Mouse (Mus musculus): Measurements from ENCODE around the gene Camta1. TPM values are rescaled to one million over a fixed set of nuclear protein-coding genes. Genes with fewer than 3 reads are reported as not detected.
A peak's percentile ranks its signal among the peaks of the same experiment; 100 is the strongest.
"Not testable (repeated sequence)": the region's sequence is repeated elsewhere in the genome, so short reads cannot be mapped to it uniquely, and the experiment has no call there.

Camta1 gene
- polyA plus RNA-seq, 1 experiment from 2014 or later: 66.4 TPM

DNA sequence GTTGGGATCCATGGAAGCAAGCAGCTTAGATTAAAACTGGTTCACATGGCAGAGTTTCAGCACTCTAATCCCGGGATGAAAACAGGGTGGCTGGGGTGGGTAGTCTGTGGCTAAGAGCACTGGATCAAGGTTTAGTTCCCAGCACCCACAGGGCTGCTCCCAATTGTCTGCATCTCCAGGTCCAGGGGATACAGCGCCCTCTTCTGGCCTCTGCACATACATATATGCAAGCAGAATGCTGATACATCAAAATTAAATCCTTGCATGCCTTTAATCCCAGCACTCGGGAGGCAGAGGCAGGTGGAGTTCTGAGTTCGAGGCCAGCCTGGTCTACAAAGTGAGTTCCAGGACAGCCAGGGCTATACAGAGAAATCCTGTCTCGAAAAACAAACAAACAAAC, 953.2 kb downstream of the Camta1 start:
- H3K9me3 ChIP-seq; H3K27me3 ChIP-seq; ATAC-seq (ENCODE audit: insufficient number of reproducible peaks, low FRiP score, low TSS enrichment, low read depth); H3K9ac ChIP-seq; H3K27ac ChIP-seq: not testable (repeated sequence)
- 0 out of 2 replicates have a peak overlapping the region, but pooled peaks have one; percentile 97 for H3K4me3 ChIP-seq
- H3K4me2 ChIP-seq: peak overlapping the region; percentile 66; the same call in 1 of the 2 replicates
- 76% methylated on average over 5 of the region's 5 CpGs for WGBS
- H3K36me3 ChIP-seq: peaks cover 26% of the 10 kb centered on the region
- H3K4me1 ChIP-seq: peaks cover 19% of the 10 kb centered on the region

DNA sequence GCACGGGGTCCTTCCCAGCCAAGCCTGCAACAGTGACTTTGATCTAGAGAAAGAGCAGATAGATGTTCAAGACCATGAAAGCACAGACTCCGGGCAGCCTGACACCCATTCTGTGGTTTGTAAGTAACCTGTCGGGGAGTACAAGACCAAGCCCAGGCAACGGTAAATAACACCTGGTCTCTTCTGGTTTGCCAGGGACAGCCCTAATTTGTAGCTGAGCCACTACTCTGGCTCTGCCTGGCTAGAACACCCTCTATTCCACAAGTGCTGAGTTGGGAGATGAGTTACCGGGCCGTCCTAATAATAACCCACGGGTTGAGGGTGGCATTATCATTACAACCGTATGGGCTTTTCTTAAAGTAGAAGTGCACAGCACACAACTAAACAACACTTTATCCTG, 954.6 kb downstream of the Camta1 start:
- ATAC-seq (ENCODE audit: insufficient number of reproducible peaks, low FRiP score, low TSS enrichment, low read depth): no peak
- Histone ChIP-seq H3K9me3 (no peaks in the 10 kb centered on the region), H3K4me1 (peaks cover 17% of the 10 kb centered on the region), H3K9ac (no peak overlapping the region), H3K36me3 (peaks cover 40% of the 10 kb centered on the region), H3K4me3 (no peak overlapping the region), H3K27me3 (no peaks in the 10 kb centered on the region), H3K4me2 (no peak overlapping the region), H3K27ac (no peak overlapping the region)
- 88% methylated on average over 8 of the region's 8 CpGs for WGBS

DNA sequence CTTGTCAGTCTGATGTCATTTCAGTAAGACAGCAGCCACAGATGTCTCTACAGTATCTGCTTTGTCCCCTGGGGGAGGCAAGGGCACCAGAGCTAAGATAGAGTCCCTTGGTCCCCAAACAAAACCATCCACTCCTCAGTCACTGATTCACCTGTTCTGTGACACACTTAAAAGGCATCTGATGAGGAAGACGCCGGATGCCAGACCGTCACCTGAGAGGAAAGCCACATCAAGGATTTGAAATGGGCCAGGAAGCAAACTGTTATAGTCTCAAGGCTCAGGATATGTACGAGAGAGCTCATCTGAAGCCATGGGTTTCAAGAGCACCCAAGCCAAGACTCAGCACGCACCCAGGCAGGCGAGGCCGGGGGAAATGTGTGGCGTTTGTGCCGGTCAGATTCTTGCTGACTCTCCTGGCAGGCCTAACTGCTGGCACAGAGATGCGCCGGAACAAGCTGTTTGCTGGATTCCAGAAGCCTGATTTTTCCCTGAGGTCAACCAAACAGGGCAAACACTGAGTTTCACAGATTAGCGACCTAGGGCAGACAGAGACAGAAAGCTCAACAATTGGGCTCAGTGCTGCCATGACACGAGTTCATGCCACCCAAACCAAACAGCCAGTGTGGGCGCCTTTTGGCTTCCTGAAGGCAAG, 958.5 kb downstream of the Camta1 start:
- Histone ChIP-seq H3K27me3 (no peaks in the 10 kb centered on the region), H3K36me3 (peaks cover 76% of the 10 kb centered on the region), H3K27ac (no peak overlapping the region), H3K4me2 (no peak overlapping the region), H3K9ac (no peak overlapping the region), H3K9me3 (no peaks in the 10 kb centered on the region), H3K4me1 (peaks cover 4% of the 10 kb centered on the region), H3K4me3 (no peak overlapping the region)
- WGBS: 92% methylated on average over 14 of the region's 14 CpGs
- no peak for ATAC-seq (ENCODE audit: insufficient number of reproducible peaks, low FRiP score, low TSS enrichment, low read depth)

DNA sequence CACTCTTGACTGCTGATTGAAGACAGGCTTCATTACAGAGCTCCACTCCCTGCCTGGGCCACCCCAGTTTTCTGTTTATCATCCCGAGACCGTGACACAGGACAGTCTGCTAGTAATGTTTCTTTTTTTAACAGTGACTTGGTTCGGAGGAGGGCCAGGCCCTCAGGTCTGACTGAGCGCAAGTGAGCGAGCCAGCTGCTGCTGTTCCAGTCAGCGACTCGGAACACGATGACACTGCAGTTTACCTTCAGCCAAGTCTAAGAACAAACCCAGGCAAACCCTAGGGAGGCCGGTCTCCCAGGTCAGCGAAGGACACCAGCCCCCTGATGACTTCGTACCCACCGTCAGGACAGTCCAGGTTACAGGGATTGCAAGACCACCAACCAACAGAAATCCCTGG, 959.6 kb downstream of the Camta1 start:
- no peak for ATAC-seq (ENCODE audit: insufficient number of reproducible peaks, low FRiP score, low TSS enrichment, low read depth)
- H3K27ac ChIP-seq: no peak overlapping the region
- H3K27me3 ChIP-seq: no peaks in the 10 kb centered on the region
- H3K9ac ChIP-seq: no peak overlapping the region
- H3K36me3 ChIP-seq: peaks cover 85% of the 10 kb centered on the region
- no peak overlapping the region for H3K4me2 ChIP-seq
- no peaks in the 10 kb centered on the region for H3K4me1 ChIP-seq
- no peaks in the 10 kb centered on the region for H3K9me3 ChIP-seq
- 91% methylated on average over 12 of the region's 12 CpGs for WGBS
- no peak overlapping the region for H3K4me3 ChIP-seq

DNA sequence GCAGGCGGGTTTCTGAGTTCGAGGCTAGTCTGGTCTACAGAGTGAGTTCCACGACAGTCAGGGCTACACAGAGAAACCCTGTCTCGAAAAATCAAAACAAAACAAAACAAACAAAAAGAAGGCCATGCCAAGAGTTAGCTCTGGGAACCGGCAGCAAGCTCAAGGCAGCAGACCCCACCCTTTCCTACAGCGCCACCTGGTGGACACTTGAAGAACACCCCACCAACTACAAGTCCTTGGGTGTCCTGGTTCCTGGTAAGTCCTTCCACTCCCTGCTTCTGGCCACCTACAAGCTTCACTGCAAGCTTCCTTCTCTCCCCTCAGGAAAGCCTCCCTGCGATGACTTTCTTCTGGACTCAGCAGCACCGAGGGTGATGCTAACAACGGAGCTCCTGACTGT, 960.0 kb downstream of the Camta1 start:
- peaks cover 85% of the 10 kb centered on the region for H3K36me3 ChIP-seq
- no peak overlapping the region for H3K27ac ChIP-seq
- WGBS: 60% methylated on average over 9 of the region's 9 CpGs
- H3K4me2 ChIP-seq: no peak overlapping the region
- no peaks in the 10 kb centered on the region for H3K9me3 ChIP-seq
- no peak for ATAC-seq (ENCODE audit: insufficient number of reproducible peaks, low FRiP score, low TSS enrichment, low read depth)
- no peak overlapping the region for H3K4me3 ChIP-seq
- H3K9ac ChIP-seq: no peak overlapping the region
- no peaks in the 10 kb centered on the region for H3K4me1 ChIP-seq
- no peaks in the 10 kb centered on the region for H3K27me3 ChIP-seq

DNA sequence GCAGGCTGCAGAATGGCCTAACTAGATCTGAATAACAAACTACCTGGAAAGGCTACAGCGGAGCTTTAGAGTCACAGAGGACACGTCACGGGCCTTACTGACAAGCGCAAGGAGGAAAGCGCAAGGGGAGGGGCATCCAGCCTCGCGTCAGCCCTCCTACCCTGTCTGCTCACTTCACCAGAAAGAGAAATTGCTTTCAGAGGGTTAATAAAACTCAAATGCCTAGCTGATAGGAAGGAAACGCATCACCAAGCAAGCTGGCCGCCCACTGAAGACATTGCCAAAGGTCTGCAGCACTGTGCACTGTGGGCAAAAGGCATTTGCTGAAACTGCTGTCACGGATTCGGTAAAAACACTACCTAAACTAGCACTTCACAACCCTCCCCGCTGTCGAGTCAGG, 961.2 kb downstream of the Camta1 start:
- Histone ChIP-seq H3K27ac (no peak overlapping the region), H3K4me2 (no peak overlapping the region), H3K4me1 (no peaks in the 10 kb centered on the region), H3K9me3 (no peaks in the 10 kb centered on the region), H3K4me3 (no peak overlapping the region), H3K27me3 (no peaks in the 10 kb centered on the region), H3K9ac (no peak overlapping the region), H3K36me3 (peaks cover 84% of the 10 kb centered on the region)
- 91% methylated on average over 13 of the region's 13 CpGs for WGBS
- ATAC-seq (ENCODE audit: insufficient number of reproducible peaks, low FRiP score, low TSS enrichment, low read depth): no peak

GRCm38 (mm10) chr4:150898716-150899365, 962.8 kb downstream of the Camta1 start:
- no peaks in the 10 kb centered on the region for H3K4me1 ChIP-seq
- ATAC-seq (ENCODE audit: insufficient number of reproducible peaks, low FRiP score, low TSS enrichment, low read depth): no peak
- no peaks in the 10 kb centered on the region for H3K27me3 ChIP-seq
- 55% methylated on average over 13 of the region's 13 CpGs for WGBS
- no peak overlapping the region for H3K9ac ChIP-seq
- H3K4me3 ChIP-seq: no peak overlapping the region
- H3K36me3 ChIP-seq: peaks cover 72% of the 10 kb centered on the region
- no peaks in the 10 kb centered on the region for H3K9me3 ChIP-seq
- H3K27ac ChIP-seq: no peak overlapping the region
- H3K4me2 ChIP-seq: no peak overlapping the region

DNA sequence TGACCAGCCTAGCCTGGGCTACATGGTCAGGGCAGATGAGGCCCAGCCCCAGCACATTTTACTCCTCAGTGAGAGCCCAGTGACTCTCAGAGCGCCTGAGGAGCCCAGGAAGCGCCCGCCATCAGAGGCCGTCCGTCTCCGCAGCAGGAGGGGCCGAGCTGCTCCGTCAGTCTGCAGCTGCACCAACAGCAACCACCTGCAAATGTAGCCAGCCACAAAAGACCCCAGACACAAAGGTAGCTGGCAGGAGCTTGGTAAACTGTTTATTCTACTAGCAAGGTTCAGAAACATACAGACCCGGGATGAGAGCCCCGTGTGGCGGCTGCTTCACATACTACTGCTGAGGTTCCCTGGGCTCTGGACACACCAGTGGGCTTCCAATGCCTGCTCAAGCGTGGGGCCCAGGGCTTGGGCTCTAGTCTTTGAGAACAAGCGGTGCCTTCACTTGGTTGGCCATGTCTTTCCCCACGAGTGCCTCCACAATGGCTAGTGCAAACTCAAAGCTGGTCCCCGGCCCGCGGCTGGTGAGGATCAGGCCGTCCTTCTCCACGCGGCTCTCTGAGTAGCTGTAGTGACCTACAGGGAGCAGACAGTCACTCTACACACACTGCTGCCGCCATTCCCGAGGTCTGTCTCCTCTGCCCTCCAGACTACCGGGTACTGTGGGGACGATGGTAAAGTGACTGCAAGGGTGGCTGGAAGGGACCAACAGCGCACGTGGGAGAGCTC, 964.6 kb downstream of the Camta1 start:
- Histone ChIP-seq H3K27me3 (no peaks in the 10 kb centered on the region), H3K9ac (no peak overlapping the region), H3K36me3 (peaks cover 55% of the 10 kb centered on the region), H3K27ac (no peak overlapping the region), H3K9me3 (no peaks in the 10 kb centered on the region), H3K4me1 (no peaks in the 10 kb centered on the region), H3K4me3 (no peak overlapping the region), H3K4me2 (no peak overlapping the region)
- 92% methylated on average over 26 of the region's 26 CpGs for WGBS
- ATAC-seq (ENCODE audit: insufficient number of reproducible peaks, low FRiP score, low TSS enrichment, low read depth): no peak

- 53% methylated on average over 8 of the region's 8 CpGs for WGBS
- Histone ChIP-seq H3K4me1 (peaks cover 7% of the 10 kb centered on the region; the same call in 1 of the 2 replicates), H3K4me3 (no peak overlapping the region), H3K9me3 (no peaks in the 10 kb centered on the region), H3K27me3 (no peaks in the 10 kb centered on the region), H3K9ac (no peak overlapping the region), H3K36me3 (peaks cover 33% of the 10 kb centered on the region), H3K27ac (no peak overlapping the region), H3K4me2 (no peak overlapping the region)
- ATAC-seq (ENCODE audit: insufficient number of reproducible peaks, low FRiP score, low TSS enrichment, low read depth): no peak
Measured at GRCm38 (mm10) chr4:150894718-150895501, 966.8 kb downstream of the Camta1 start.

GRCm38 (mm10) chr4:150891308-150891707, 970.4 kb downstream of the Camta1 start:
- H3K36me3 ChIP-seq: no peaks in the 10 kb centered on the region
- no peak overlapping the region for H3K4me3 ChIP-seq
- WGBS: 65% methylated on average over 5 of the region's 5 CpGs

GRCm38 (mm10) chr4:150889955-150890315, 971.7 kb downstream of the Camta1 start:
- ATAC-seq (ENCODE audit: insufficient number of reproducible peaks, low FRiP score, low TSS enrichment, low read depth): no peak

More at GRCm38 (mm10) chr4:150891308-150891707, 970.4 kb downstream of the Camta1 start:
- Histone ChIP-seq H3K9ac (no peak overlapping the region), H3K27me3 (no peaks in the 10 kb centered on the region), H3K27ac (no peak overlapping the region), H3K9me3 (no peaks in the 10 kb centered on the region), H3K4me2 (no peak overlapping the region), H3K4me1 (peaks cover 17% of the 10 kb centered on the region)
- ATAC-seq (ENCODE audit: insufficient number of reproducible peaks, low FRiP score, low TSS enrichment, low read depth): no peak

More at GRCm38 (mm10) chr4:150889955-150890315, 971.7 kb downstream of the Camta1 start:
- Histone ChIP-seq H3K4me3 (peak overlapping the region; percentile 10; the same call in 1 of the 2 replicates), H3K9ac (no peak overlapping the region), H3K4me1 (peaks cover 17% of the 10 kb centered on the region), H3K27ac (0 out of 2 replicates have a peak overlapping the region, but pooled peaks have one; percentile 39), H3K9me3 (no peaks in the 10 kb centered on the region), H3K4me2 (peak overlapping the region; percentile 32), H3K27me3 (no peaks in the 10 kb centered on the region), H3K36me3 (no peaks in the 10 kb centered on the region)
- WGBS: 28% methylated on average over 13 of the region's 13 CpGs

All from limb, embryonic 15.5 days (tissue).